Mouse (Mus musculus): ENCODE data around the gene Lcmt1. TPM values are rescaled to one million over a fixed set of nuclear protein-coding genes. Genes with fewer than 3 reads are reported as not detected.

Gene Lcmt1
- polyA plus RNA-seq, 1 experiment from 2014 or later = 55.5 TPM

DNA sequence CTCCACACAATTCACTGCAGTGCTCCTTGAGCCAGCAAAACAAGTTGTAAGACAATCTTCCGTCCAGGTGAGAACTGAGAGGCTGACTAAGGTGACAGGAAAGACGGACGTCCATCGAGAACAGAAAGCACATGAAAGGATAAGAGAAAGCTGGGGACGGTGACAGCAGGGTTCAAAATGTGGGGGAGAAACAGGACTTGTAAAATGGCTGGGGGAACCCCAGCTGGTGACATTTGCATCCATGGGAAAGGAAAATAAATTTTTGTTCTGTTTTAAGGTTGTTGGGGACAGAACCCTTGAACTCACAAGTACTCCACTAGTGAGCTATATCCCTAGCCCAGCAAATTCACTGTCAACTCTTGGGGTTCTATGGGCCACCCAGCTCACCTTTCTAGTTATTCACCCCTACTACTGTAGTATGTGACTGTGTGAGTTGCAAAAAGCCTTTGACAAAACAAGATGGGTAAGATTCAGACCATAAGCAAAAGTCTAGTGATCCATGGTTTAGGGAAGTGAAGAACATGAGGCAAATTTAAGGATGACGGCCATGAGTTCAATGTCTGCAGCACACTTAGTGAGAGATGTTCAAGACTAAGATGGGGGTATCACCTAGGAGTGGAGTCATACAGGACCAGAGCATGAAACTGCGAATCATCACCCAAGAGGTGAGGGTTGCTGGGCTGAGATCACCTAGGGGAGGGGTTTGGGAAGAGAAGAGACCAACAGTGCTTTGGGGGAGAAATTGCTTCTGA is 8.2 kb upstream of the Lcmt1 start:
- Histone ChIP-seq H3K4me1 (peaks cover 5% of the 10 kb centered on the region; the same call in 1 of the 2 replicates), H3K9ac (no peak overlapping the region), H3K4me2 (replicated peaks) (no peak overlapping the region), H3K9me3 (no peaks in the 10 kb centered on the region), H3K36me3 (no peaks in the 10 kb centered on the region), H3K4me3 (no peak overlapping the region), H3K27me3 (no peaks in the 10 kb centered on the region), H3K27ac (no peak overlapping the region)
- no peak for ATAC-seq (ENCODE audit: insufficient number of reproducible peaks, insufficient read depth, low FRiP score, low TSS enrichment)
- WGBS = 88% methylated on average over 7 of the region's 7 CpGs

DNA sequence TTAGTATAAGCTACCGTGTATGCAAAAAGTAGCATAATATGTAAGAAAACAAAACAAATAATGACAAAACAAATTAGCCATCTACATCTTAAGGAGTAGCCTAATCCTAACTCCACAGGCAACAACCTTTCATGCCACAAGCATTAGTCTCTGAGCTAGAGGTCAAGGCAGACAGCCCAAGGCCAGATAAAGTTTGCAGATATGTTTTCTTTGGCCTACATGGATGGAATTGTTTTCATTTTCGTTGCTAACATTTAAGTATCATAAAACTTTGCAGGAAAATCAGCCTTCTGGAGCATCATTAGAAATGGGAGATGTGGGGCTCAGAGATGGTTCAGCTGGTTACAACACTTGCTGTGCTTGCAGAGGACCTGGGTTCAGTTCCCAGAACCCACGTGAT is 6.8 kb upstream of the Lcmt1 start:
- Histone ChIP-seq H3K4me2 (replicated peaks) (no peak overlapping the region), H3K9ac (no peak overlapping the region), H3K27ac (no peak overlapping the region), H3K9me3 (no peaks in the 10 kb centered on the region), H3K27me3 (no peaks in the 10 kb centered on the region), H3K4me1 (peaks cover 19% of the 10 kb centered on the region), H3K36me3 (no peaks in the 10 kb centered on the region), H3K4me3 (no peak overlapping the region)
- ATAC-seq (ENCODE audit: insufficient number of reproducible peaks, insufficient read depth, low FRiP score, low TSS enrichment) = no peak
- 80% methylated on average over 3 of the region's 3 CpGs for WGBS

DNA sequence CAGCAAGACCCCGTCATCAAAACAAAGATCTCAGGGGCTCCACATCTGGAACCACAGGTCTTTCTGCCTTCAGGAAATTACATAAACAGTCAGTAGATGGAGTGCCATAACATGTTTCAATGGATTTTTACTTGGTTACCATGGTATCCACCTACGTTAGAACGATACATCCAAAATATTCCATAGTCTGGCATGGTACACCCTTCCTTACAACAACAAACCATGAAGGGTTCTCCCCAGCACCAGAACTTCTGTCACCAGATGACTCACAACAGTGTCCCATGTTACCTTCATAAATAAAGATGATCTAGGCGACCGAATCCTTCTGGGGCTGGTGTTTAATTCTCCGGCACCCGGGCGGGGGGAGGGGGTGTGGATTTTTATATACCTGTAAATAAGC is 5.6 kb upstream of the Lcmt1 start:
- no peaks in the 10 kb centered on the region for H3K9me3 ChIP-seq
- no peaks in the 10 kb centered on the region for H3K36me3 ChIP-seq
- H3K27me3 ChIP-seq = no peaks in the 10 kb centered on the region
- peaks cover 27% of the 10 kb centered on the region for H3K4me1 ChIP-seq
- no peak overlapping the region for H3K4me3 ChIP-seq
- no peak overlapping the region for H3K27ac ChIP-seq
- H3K4me2 ChIP-seq (replicated peaks) = no peak overlapping the region
- no peak for ATAC-seq (ENCODE audit: insufficient number of reproducible peaks, insufficient read depth, low FRiP score, low TSS enrichment)
- no peak overlapping the region for H3K9ac ChIP-seq
- 91% methylated on average over 8 of the region's 8 CpGs for WGBS

DNA sequence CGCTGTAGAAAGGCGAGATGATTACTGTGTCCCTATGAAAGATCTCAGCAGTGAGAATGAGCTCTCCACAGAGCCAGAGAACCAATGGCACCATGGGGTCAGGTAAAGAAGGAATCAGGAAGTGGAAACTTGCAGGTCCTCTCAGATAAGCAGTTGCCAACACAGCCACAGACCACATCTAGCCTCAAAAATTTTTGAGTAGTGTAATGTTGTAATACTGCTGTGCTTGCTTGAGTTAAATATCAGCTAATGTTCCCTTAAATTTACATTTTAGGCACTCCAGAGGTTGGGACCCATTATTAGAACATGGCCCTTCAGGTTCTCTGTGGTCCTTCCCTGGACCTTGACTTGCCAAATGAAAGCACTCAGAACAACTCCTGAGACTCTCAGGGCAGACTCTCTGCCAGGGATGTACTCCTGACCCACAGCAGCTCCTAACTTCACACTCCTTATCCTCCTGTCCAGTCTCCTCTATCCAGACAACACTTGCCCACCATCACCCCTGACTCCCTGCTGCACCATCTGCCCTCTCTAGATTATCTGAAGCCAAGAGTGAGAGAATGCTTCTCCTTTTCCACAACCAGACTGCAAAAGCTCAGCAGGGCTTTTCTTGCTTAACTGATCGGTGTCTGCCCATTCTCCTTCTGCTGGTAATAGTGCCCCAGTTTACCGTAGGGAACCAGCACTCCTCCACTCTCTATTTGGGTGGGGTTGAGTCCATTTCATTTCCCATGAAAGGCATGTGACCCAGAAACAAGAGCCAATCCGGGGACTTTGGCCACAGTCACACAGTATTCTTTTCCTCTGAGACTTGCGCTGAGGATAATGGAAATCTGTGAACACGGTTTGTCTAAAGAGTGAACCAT is 3.5 kb upstream of the Lcmt1 start:
- H3K27me3 ChIP-seq = no peaks in the 10 kb centered on the region
- H3K4me3 ChIP-seq = no peak overlapping the region
- H3K27ac ChIP-seq = no peak overlapping the region
- peaks cover 27% of the 10 kb centered on the region for H3K4me1 ChIP-seq
- WGBS = 89% methylated on average over 7 of the region's 7 CpGs
- H3K36me3 ChIP-seq = no peaks in the 10 kb centered on the region
- no peak for ATAC-seq (ENCODE audit: insufficient number of reproducible peaks, insufficient read depth, low FRiP score, low TSS enrichment)
- no peak overlapping the region for H3K4me2 ChIP-seq (replicated peaks)
- H3K9ac ChIP-seq = no peak overlapping the region
- no peaks in the 10 kb centered on the region for H3K9me3 ChIP-seq

DNA sequence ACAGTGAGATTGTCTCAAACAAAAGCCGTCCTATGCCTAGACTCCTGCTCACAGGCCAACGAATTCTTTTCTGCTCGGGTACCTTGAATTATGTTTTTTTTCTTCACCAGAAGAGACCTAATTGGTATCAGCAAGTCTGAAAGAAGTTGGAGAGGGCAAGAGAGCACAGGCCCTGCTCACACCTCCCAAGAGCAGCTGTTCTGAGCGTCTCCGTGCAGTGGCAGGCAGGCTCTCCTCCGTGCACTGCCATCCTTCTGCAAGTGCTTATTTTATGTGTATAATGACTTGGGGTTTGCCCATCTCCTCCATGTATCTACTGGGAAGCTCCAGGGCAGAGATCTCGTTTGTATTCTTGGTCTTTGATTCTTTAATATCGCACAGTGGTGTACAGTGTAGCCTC is 2.8 kb upstream of the Lcmt1 start:
- Histone ChIP-seq H3K4me2 (replicated peaks) (0 out of 2 replicates have a peak overlapping the region, but pooled peaks have one; percentile 9), H3K27me3 (no peaks in the 10 kb centered on the region), H3K4me1 (peaks cover 27% of the 10 kb centered on the region), H3K9ac (no peak overlapping the region), H3K4me3 (no peak overlapping the region), H3K36me3 (no peaks in the 10 kb centered on the region), H3K9me3 (no peaks in the 10 kb centered on the region), H3K27ac (no peak overlapping the region)
- WGBS = 74% methylated on average over 8 of the region's 8 CpGs
- no peak for ATAC-seq (ENCODE audit: insufficient number of reproducible peaks, insufficient read depth, low FRiP score, low TSS enrichment)

DNA sequence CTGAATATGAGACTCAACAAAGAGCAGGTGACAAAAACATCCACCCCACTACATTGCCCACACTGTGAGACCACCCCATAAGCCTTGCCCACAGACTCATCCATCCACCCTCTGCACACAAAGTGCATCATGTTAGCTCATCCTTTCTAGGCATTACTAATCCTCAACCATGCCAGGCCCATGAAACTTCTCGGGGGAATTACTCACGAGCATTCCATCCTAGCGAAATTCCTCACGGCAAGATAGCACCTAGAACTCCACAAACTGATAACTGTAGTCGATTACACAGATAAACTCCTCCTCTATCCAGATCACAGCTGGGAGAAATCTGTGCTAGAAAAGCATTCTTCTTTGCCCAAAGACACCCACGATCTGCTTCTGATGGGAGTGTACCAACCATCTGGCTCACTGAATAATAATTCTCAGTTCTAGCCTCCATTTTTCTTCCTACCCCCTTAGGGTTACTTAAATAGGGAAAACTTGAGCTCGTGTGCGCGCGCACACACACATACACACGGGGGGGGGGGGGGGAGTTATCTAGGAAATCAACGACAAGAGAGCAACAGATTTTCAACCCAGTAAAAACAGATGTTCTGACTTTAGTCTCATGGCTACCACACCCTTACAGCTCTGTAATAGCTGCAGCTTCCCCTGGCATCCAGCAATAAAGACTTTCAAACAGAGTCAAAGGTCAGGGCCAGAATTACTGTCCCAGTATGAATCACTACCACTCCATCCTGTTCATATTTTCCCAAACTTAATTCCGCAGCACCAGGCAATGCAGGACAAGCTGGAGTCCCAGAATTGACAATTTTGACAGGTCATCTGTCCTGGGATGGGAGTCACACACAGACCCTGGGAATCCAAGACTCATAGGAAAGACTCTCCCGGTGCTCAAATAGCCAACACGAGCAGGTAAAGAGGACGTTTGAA is 2.1 kb upstream of the Lcmt1 start:
- WGBS = 70% methylated on average over 16 of the region's 16 CpGs
- Histone ChIP-seq H3K9ac (no peak overlapping the region), H3K27me3 (no peaks in the 10 kb centered on the region), H3K27ac (no peak overlapping the region), H3K4me2 (replicated peaks) (peak overlapping the region; percentile 64), H3K36me3 (no peaks in the 10 kb centered on the region), H3K4me1 (peaks cover 27% of the 10 kb centered on the region), H3K4me3 (no peak overlapping the region), H3K9me3 (no peaks in the 10 kb centered on the region)
- ATAC-seq (ENCODE audit: insufficient number of reproducible peaks, insufficient read depth, low FRiP score, low TSS enrichment) = no peak

DNA sequence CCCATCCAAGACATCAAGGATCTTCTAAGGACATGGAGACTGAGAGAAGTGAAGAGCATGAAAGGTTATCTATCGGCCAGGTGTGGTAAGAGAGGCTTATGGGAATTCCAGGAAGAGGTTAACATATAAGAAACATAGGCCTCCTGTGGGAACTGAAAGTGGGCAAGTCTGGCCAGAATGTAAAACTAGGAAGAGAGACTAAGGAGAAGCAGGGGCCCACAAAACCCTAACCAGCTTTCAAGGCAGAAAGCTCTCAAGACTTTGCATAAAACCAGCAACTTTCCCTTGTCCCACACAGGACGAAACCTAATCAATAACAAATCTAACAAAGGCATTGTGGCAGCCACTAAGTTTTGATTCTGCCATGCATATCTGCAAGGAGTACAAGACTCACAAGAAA is 1.4 kb upstream of the Lcmt1 start:
- Histone ChIP-seq H3K36me3 (no peaks in the 10 kb centered on the region), H3K27me3 (no peaks in the 10 kb centered on the region), H3K4me3 (peak overlapping the region; percentile 66; the same call in 1 of the 2 replicates), H3K27ac (no peak overlapping the region), H3K9me3 (no peaks in the 10 kb centered on the region), H3K4me2 (replicated peaks) (peak overlapping the region; percentile 64), H3K4me1 (peaks cover 27% of the 10 kb centered on the region), H3K9ac (no peak overlapping the region)
- no peak for ATAC-seq (ENCODE audit: insufficient number of reproducible peaks, insufficient read depth, low FRiP score, low TSS enrichment)
- WGBS = 70% methylated on average over 2 of the region's 2 CpGs

DNA sequence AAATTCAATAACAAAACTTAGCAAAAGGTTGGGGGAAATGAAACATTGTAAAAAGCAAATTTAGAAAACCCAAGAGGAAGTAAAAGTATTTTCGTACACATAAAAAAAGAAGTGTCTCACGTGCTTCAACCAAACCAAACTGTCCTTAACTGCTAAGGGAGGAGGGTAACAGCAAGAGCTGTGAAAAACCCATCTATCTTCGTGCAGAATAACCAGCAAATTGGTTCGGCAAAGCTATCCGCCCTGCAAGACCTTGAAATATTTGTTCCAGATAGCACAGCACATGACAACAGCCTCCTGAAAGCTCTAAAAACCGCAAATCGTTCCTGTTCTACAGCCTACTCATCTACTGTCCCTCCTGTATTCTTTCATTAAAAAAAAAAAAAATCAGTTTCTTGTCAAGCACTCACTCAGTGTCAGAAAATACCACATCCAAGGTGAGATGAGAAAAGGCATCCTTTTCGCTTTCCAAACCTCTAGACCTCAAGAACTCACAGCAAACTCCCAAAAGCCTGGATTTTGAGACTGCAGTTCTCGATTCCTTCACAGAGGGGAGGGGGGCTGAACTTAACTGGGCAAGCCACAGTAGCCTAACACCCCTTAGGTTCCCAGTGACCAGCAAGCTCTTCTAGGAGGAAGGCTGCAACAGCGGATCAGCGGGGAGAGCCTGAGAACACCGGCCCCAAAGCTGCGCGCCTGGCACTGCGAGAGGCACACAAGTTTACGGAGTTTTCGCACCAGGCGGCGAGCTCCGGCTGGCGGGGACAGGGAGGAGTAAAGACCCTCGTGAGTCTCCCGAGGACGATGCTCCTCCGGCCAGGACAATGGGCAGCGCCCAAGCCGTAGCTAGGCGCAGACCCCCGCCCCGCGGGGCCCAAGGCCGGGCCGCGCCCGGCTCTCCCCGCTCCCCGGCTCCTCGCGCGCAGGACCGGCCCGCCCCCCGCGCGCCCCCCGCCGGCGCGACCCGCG is 522 bp upstream of the Lcmt1 start:
- H3K4me2 ChIP-seq (replicated peaks) = peak overlapping the region; percentile 64
- no peaks in the 10 kb centered on the region for H3K36me3 ChIP-seq
- ATAC-seq (ENCODE audit: insufficient number of reproducible peaks, insufficient read depth, low FRiP score, low TSS enrichment) = peak; percentile 65
- H3K9me3 ChIP-seq = no peaks in the 10 kb centered on the region
- no peaks in the 10 kb centered on the region for H3K27me3 ChIP-seq
- WGBS = 2% methylated on average over 44 of the region's 51 CpGs
- peaks cover 27% of the 10 kb centered on the region for H3K4me1 ChIP-seq
- peak overlapping the region; percentile 84 for H3K9ac ChIP-seq
- peak overlapping the region; percentile 66 for H3K4me3 ChIP-seq
- H3K27ac ChIP-seq = peak overlapping the region; percentile 91

DNA sequence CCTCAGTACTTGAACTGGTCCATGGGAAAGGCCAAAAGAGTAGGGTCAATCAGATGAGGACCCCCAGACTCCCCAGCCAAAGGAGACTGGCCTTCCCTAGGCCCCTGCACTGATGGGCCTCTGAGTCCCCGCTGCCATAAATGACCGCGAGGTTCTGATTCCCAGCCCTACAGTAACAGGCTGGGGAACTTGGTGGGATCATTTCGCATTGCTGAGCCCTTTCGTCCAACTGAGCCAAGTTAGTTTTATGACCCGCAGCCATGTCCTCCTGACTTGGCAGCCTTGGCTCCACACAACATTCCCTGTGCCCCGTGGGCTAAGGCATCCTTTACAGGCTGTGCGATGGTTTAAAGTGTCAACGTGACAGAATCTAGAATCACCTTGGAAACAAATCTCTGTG is 1.1 kb downstream of the Lcmt1 start:
- no peaks in the 10 kb centered on the region for H3K9me3 ChIP-seq
- H3K4me2 ChIP-seq (replicated peaks) = peak overlapping the region; percentile 64
- no peaks in the 10 kb centered on the region for H3K27me3 ChIP-seq
- no peak overlapping the region for H3K27ac ChIP-seq
- WGBS = 53% methylated on average over 9 of the region's 9 CpGs
- peak overlapping the region; percentile 66 for H3K4me3 ChIP-seq
- peaks cover 27% of the 10 kb centered on the region for H3K4me1 ChIP-seq
- ATAC-seq (ENCODE audit: insufficient number of reproducible peaks, insufficient read depth, low FRiP score, low TSS enrichment) = no peak
- peak overlapping the region; percentile 63; the same call in 1 of the 2 replicates for H3K9ac ChIP-seq
- H3K36me3 ChIP-seq = no peaks in the 10 kb centered on the region

DNA sequence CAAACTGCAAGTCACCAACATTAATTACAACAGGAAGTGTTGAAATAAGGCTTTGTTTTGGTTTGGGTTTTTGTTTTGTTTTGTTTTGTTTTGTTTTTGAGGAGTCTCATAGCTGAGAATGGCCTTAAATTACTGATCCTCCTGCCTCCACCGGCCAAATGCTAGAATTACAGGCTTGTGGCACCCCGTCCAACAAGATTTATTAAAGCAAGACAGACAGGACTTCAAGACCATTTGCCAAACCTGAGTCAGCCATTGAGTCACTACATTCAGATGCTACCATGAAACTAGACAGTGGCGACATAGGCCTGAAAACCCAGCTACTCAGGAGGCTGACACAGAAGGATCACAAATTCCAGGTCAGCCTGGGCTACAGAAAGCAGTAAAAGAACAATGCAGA is 1.9 kb downstream of the Lcmt1 start:
- H3K27ac ChIP-seq = no peak overlapping the region
- H3K9me3 ChIP-seq = no peaks in the 10 kb centered on the region
- H3K9ac ChIP-seq = no peak overlapping the region
- no peak overlapping the region for H3K4me3 ChIP-seq
- H3K27me3 ChIP-seq = no peaks in the 10 kb centered on the region
- peaks cover 21% of the 10 kb centered on the region for H3K4me1 ChIP-seq
- ATAC-seq (ENCODE audit: insufficient number of reproducible peaks, insufficient read depth, low FRiP score, low TSS enrichment) = no peak
- H3K4me2 ChIP-seq (replicated peaks) = no peak overlapping the region
- H3K36me3 ChIP-seq = no peaks in the 10 kb centered on the region
- whole genome bisulfite sequencing = 58% methylated on average over 3 of the region's 3 CpGs
